Mouse (Mus musculus) heart, postnatal 0 days (tissue): ENCODE results near the gene Hpdl. TPM values are rescaled to one million over a fixed set of nuclear protein-coding genes. Genes with fewer than 3 reads are reported as not detected.

ENCODE experiments used
- ATAC-seq: fragments of 200-750 bp; cut with Nextera tagmentation; 2 replicates; pipeline ENCODE4 v1.8.0; 2017; ENCODE audit warnings: low read depth, moderate number of reproducible peaks, moderate library complexity; ENCODE audit not compliant: insufficient read depth
- DNase-seq: peaks from one replicate; pipeline ENCODE4 v3.0.0-alpha.2; 2016; ENCODE audit warnings: low spot score
- H3K27ac ChIP-seq: fragments of 300-500 bp; sonication (generic); 2 replicates; pipeline ENCODE4 v1.5.1; 2014; ENCODE audit warnings: low read depth, mild to moderate bottlenecking
- H3K27me3 ChIP-seq: fragments of 300-500 bp; sonication (generic); 2 replicates; pipeline ENCODE4 v1.6.1; 2014; ENCODE audit warnings: low read length, mixed read lengths; ENCODE audit not compliant: control insufficient read depth, insufficient read depth
- H3K36me3 ChIP-seq: fragments of 300-500 bp; sonication (generic); replicated peaks from 2 replicates; pipeline ENCODE4 v1.6.1; 2014; ENCODE audit warnings: low read length, mixed read lengths; ENCODE audit not compliant: control insufficient read depth, insufficient read depth
- H3K4me1 ChIP-seq: fragments of 300-500 bp; sonication (generic); 2 replicates; pipeline ENCODE4 v1.6.1; 2014; ENCODE audit warnings: antibody characterized with exemption; ENCODE audit not compliant: control insufficient read depth, insufficient read depth
- H3K4me2 ChIP-seq: fragments of 300-500 bp; sonication (generic); 2 replicates; pipeline ENCODE4 v1.6.1; 2014; ENCODE audit warnings: low read depth, mild to moderate bottlenecking, low read length, moderate library complexity
- H3K4me3 ChIP-seq: fragments of 300-500 bp; sonication (generic); 2 replicates; pipeline ENCODE4 v1.5.1; 2014; ENCODE audit warnings: low read depth, low read length
- H3K9ac ChIP-seq: fragments of 300-500 bp; sonication (generic); replicated peaks from 2 replicates; pipeline ENCODE4 v1.6.1; 2014; ENCODE audit warnings: low read depth, low read length, mixed read lengths
- H3K9me3 ChIP-seq: fragments of 300-500 bp; sonication (generic); replicated peaks from 2 replicates; pipeline ENCODE4 v1.6.1; 2016; ENCODE audit warnings: low read length; ENCODE audit not compliant: control insufficient read depth
- CTCF ChIP-seq: IDR thresholded peaks from 2 replicates; pipeline ENCODE4 v1.5.1; 2016; ENCODE audit warnings: antibody characterized with exemption, control low read depth, low read depth
- EP300 ChIP-seq: IDR thresholded peaks from 2 replicates; pipeline ENCODE4 v1.6.1; 2016; ENCODE audit warnings: antibody characterized with exemption, low read depth
- WGBS: fragments of 180-500 bp; shearing (Covaris S2); extraction: QIAGEN DNeasy Blood & Tissue Kit; methylation state at CpG from one replicate; pipeline ENCODE4 v1.1.7; 2014; 5-methylcytosine and 5-hydroxymethylcytosine counted together
- polyA plus RNA-seq: library from polyadenylated mRNA; unstranded; fragments of >200 nt; fragmentation: Nextera tagmentation; extraction: Ambion mirVana; gene quantifications from 2 replicates; pipeline ENCODE4 v1.2.1, GENCODE M21; 2015
- total RNA-seq: library from RNA; depleted of rRNA; stranded (reverse); fragments of >200 nt; gene quantifications from 2 replicates; pipeline ENCODE4 v1.2.3, GENCODE M21; 2014; ENCODE audit warnings: low replicate concordance

Hpdl gene
- total and polyA plus RNA-seq, 2 experiments from 2014 or later, result 2.9 to 3.4 TPM

GRCm38 (mm10) chr4:116829364-116830069 is 8.0 kb upstream of the Hpdl start:
- DNase-seq, result no peak
- ATAC-seq, result no peak
- no peak overlapping the region for H3K4me3 ChIP-seq
- 70% methylated on average over 6 of the region's 6 CpGs for WGBS
- H3K4me2 ChIP-seq, result no peak overlapping the region
- no peak overlapping the region for H3K27ac ChIP-seq
- TF ChIP-seq CTCF (no peak), EP300 (no peak)
- no peak overlapping the region for H3K9ac ChIP-seq
- 0 out of 2 replicates have a peak, but pooled peaks cover 8% of the 10 kb centered on the region for H3K4me1 ChIP-seq
- H3K36me3 ChIP-seq, result no peaks in the 10 kb centered on the region
- no peaks in the 10 kb centered on the region for H3K9me3 ChIP-seq
- H3K27me3 ChIP-seq, result no peaks in the 10 kb centered on the region

- ATAC-seq (peak; percentile 47), DNase-seq (peak; percentile 80)
- H3K4me3 ChIP-seq, result no peak overlapping the region
- H3K27me3 ChIP-seq, result no peaks in the 10 kb centered on the region
- no peaks in the 10 kb centered on the region for H3K9me3 ChIP-seq
- no peak for TF ChIP-seq EP300
- peak; percentile 76 for TF ChIP-seq CTCF
- H3K4me1 ChIP-seq, result 0 out of 2 replicates have a peak, but pooled peaks cover 8% of the 10 kb centered on the region
- no peak overlapping the region for H3K9ac ChIP-seq
- WGBS, result under 1% methylated on average over 4 of the region's 4 CpGs
- no peak overlapping the region for H3K27ac ChIP-seq
- no peaks in the 10 kb centered on the region for H3K36me3 ChIP-seq
- no peak overlapping the region for H3K4me2 ChIP-seq
Observed at GRCm38 (mm10) chr4:116827819-116828218, 6.3 kb upstream of the Hpdl start.

GRCm38 (mm10) chr4:116824541-116825004 is 3.1 kb upstream of the Hpdl start:
- Histone ChIP-seq H3K27ac (peak overlapping the region; percentile 92), H3K4me3 (peak overlapping the region; percentile 62), H3K4me1 (peaks cover 14% of the 10 kb centered on the region; the same call in 1 of the 2 replicates), H3K4me2 (peak overlapping the region; percentile 62), H3K27me3 (peaks cover 13% of the 10 kb centered on the region), H3K36me3 (no peaks in the 10 kb centered on the region), H3K9ac (peak overlapping the region; percentile 61), H3K9me3 (no peaks in the 10 kb centered on the region)
- peak; percentile 81 for DNase-seq
- under 1% methylated on average over 29 of the region's 29 CpGs for WGBS
- peak; percentile 80 for ATAC-seq
- TF ChIP-seq CTCF (no peak), EP300 (no peak)

- H3K36me3 ChIP-seq, result peaks cover 20% of the 10 kb centered on the region; the same call in 1 of the 2 replicates
- H3K9ac ChIP-seq, result peak overlapping the region; percentile 54
- H3K9me3 ChIP-seq, result no peaks in the 10 kb centered on the region
- peak; percentile 79 for ATAC-seq
- peak overlapping the region; percentile 92 for H3K4me2 ChIP-seq
- DNase-seq, result peak; percentile 79
- H3K27me3 ChIP-seq, result peaks cover 13% of the 10 kb centered on the region
- WGBS, result under 1% methylated on average over 51 of the region's 51 CpGs
- TF ChIP-seq CTCF, result peak; percentile 27
- no peak for TF ChIP-seq EP300
- H3K4me1 ChIP-seq, result peaks cover 14% of the 10 kb centered on the region; the same call in 1 of the 2 replicates
- peak overlapping the region; percentile 59 for H3K4me3 ChIP-seq
- peak overlapping the region; percentile 30; the same call in 1 of the 2 replicates for H3K27ac ChIP-seq
Observed at GRCm38 (mm10) chr4:116820902-116821693, 409 bp downstream of the Hpdl start.
